Mouse (Mus musculus) limb, embryonic 12.5 days (tissue): ENCODE data around the gene Smim12. TPM values are rescaled to one million over a fixed set of nuclear protein-coding genes. Genes with fewer than 3 reads are reported as not detected.

Experiments
- ATAC-seq: fragments of 200-750 bp; cut with Nextera tagmentation; 2 replicates; pipeline ENCODE4 v1.8.0; 2017; ENCODE audit warnings: low read depth, moderate TSS enrichment; ENCODE audit not compliant: insufficient number of reproducible peaks, insufficient read depth, low FRiP score, low TSS enrichment
- H3K27ac ChIP-seq: fragments of 300-500 bp; sonication (generic); 2 replicates; pipeline ENCODE4 v1.5.1; 2016; ENCODE audit warnings: mild to moderate bottlenecking, moderate library complexity
- H3K27me3 ChIP-seq: fragments of 300-500 bp; sonication (generic); 2 replicates; pipeline ENCODE4 v1.6.1; 2016; ENCODE audit warnings: mild to moderate bottlenecking, moderate library complexity
- H3K36me3 ChIP-seq: fragments of 300-500 bp; sonication (generic); 2 replicates; pipeline ENCODE4 v1.6.1; 2016; ENCODE audit warnings: mild to moderate bottlenecking, moderate library complexity
- H3K4me1 ChIP-seq: fragments of 300-500 bp; sonication (generic); replicated peaks from 2 replicates; pipeline ENCODE4 v1.6.1; 2016
- H3K4me2 ChIP-seq: fragments of 300-500 bp; sonication (generic); 2 replicates; pipeline ENCODE4 v1.6.1; 2016; ENCODE audit warnings: mild to moderate bottlenecking, moderate library complexity
- H3K4me3 ChIP-seq: fragments of 300-500 bp; sonication (generic); replicated peaks from 2 replicates; pipeline ENCODE4 v1.5.1; 2016; ENCODE audit warnings: mild to moderate bottlenecking
- H3K9ac ChIP-seq: fragments of 300-500 bp; sonication (generic); replicated peaks from 2 replicates; pipeline ENCODE4 v1.6.1; 2016; ENCODE audit warnings: mild to moderate bottlenecking, moderate library complexity
- H3K9me3 ChIP-seq: fragments of 300-500 bp; sonication (generic); 2 replicates; pipeline ENCODE4 v1.6.1; 2016; ENCODE audit warnings: mild to moderate bottlenecking, moderate library complexity
- WGBS: fragments of 180-500 bp; shearing (Covaris S2); methylation state at CpG from one replicate; pipeline ENCODE4 v1.1.7; 2016; 5-methylcytosine and 5-hydroxymethylcytosine counted together
- polyA plus RNA-seq: library from polyadenylated mRNA; unstranded; fragments of >200 nt; fragmentation: Nextera tagmentation; extraction: Ambion mirVana; gene quantifications from 2 replicates; pipeline ENCODE4 v1.2.1, GENCODE M21; 2016

The Smim12 gene
- polyA plus RNA-seq, 1 experiment from 2014 or later, result 49.0 TPM

- Histone ChIP-seq H3K9ac (no peak overlapping the region), H3K36me3 (no peaks in the 10 kb centered on the region), H3K9me3 (0 out of 2 replicates have a peak, but pooled peaks cover 4% of the 10 kb centered on the region), H3K4me3 (no peak overlapping the region), H3K27ac (no peak overlapping the region), H3K4me1 (peaks cover 3% of the 10 kb centered on the region), H3K27me3 (peaks cover 61% of the 10 kb centered on the region), H3K4me2 (no peak overlapping the region)
- no peak for ATAC-seq
- whole genome bisulfite sequencing, result 74% methylated on average over 4 of the region's 4 CpGs
Measured at GRCm38 (mm10) chr4:127216251-127216651, 27.3 kb upstream of the Smim12 start.

GRCm38 (mm10) chr4:127217048-127217447 lies 26.5 kb upstream of the Smim12 start:
- Histone ChIP-seq H3K4me1 (peaks cover 3% of the 10 kb centered on the region), H3K4me2 (no peak overlapping the region), H3K27me3 (peaks cover 61% of the 10 kb centered on the region), H3K27ac (no peak overlapping the region), H3K9ac (no peak overlapping the region), H3K4me3 (no peak overlapping the region), H3K9me3 (0 out of 2 replicates have a peak, but pooled peaks cover 4% of the 10 kb centered on the region), H3K36me3 (no peaks in the 10 kb centered on the region)
- WGBS, result 60% methylated on average over 11 of the region's 11 CpGs
- ATAC-seq, result no peak

- H3K27me3 ChIP-seq, result peaks cover 66% of the 10 kb centered on the region
- WGBS, result 27% methylated on average over 10 of the region's 10 CpGs
- no peak overlapping the region for H3K4me3 ChIP-seq
- no peak overlapping the region for H3K27ac ChIP-seq
- peaks cover 7% of the 10 kb centered on the region for H3K4me1 ChIP-seq
- H3K4me2 ChIP-seq, result 0 out of 2 replicates have a peak overlapping the region, but pooled peaks have one; percentile 4
- ATAC-seq, result no peak
- 0 out of 2 replicates have a peak, but pooled peaks cover 4% of the 10 kb centered on the region for H3K9me3 ChIP-seq
- no peaks in the 10 kb centered on the region for H3K36me3 ChIP-seq
- H3K9ac ChIP-seq, result no peak overlapping the region
Measured at GRCm38 (mm10) chr4:127223291-127223690, 20.3 kb upstream of the Smim12 start.

GRCm38 (mm10) chr4:127223755-127224154 lies 19.8 kb upstream of the Smim12 start:
- Histone ChIP-seq H3K9ac (no peak overlapping the region), H3K4me2 (no peak overlapping the region), H3K9me3 (0 out of 2 replicates have a peak, but pooled peaks cover 4% of the 10 kb centered on the region), H3K4me1 (peaks cover 7% of the 10 kb centered on the region), H3K27ac (no peak overlapping the region), H3K4me3 (no peak overlapping the region), H3K36me3 (no peaks in the 10 kb centered on the region), H3K27me3 (peaks cover 66% of the 10 kb centered on the region)
- ATAC-seq, result no peak
- WGBS, result 55% methylated on average over 4 of the region's 4 CpGs

- ATAC-seq, result no peak
- Histone ChIP-seq H3K9ac (no peak overlapping the region), H3K27ac (no peak overlapping the region), H3K9me3 (0 out of 2 replicates have a peak, but pooled peaks cover 4% of the 10 kb centered on the region), H3K4me1 (peaks cover 7% of the 10 kb centered on the region), H3K36me3 (no peaks in the 10 kb centered on the region), H3K4me3 (0 out of 2 replicates have a peak overlapping the region, but pooled peaks have one; percentile 6), H3K4me2 (peak overlapping the region; percentile 27; the same call in 1 of the 2 replicates), H3K27me3 (peaks cover 68% of the 10 kb centered on the region)
- 16% methylated on average over 19 of the region's 19 CpGs for WGBS
Measured at GRCm38 (mm10) chr4:127224444-127225100, 19.0 kb upstream of the Smim12 start.

GRCm38 (mm10) chr4:127226067-127226466 lies 17.5 kb upstream of the Smim12 start:
- H3K36me3 ChIP-seq, result no peaks in the 10 kb centered on the region
- H3K27ac ChIP-seq, result no peak overlapping the region
- 54% methylated on average over 4 of the region's 4 CpGs for WGBS
- H3K9ac ChIP-seq, result no peak overlapping the region
- H3K4me2 ChIP-seq, result no peak overlapping the region
- H3K9me3 ChIP-seq, result no peaks in the 10 kb centered on the region
- H3K4me1 ChIP-seq, result peaks cover 7% of the 10 kb centered on the region
- ATAC-seq, result no peak
- no peak overlapping the region for H3K4me3 ChIP-seq
- peaks cover 73% of the 10 kb centered on the region for H3K27me3 ChIP-seq

GRCm38 (mm10) chr4:127227051-127227673 lies 16.4 kb upstream of the Smim12 start:
- peaks cover 70% of the 10 kb centered on the region for H3K27me3 ChIP-seq
- no peak overlapping the region for H3K4me3 ChIP-seq
- peaks cover 7% of the 10 kb centered on the region for H3K4me1 ChIP-seq
- no peaks in the 10 kb centered on the region for H3K9me3 ChIP-seq
- H3K36me3 ChIP-seq, result no peaks in the 10 kb centered on the region
- ATAC-seq, result no peak
- H3K27ac ChIP-seq, result no peak overlapping the region
- H3K4me2 ChIP-seq, result 0 out of 2 replicates have a peak overlapping the region, but pooled peaks have one; percentile 19
- H3K9ac ChIP-seq, result no peak overlapping the region
- 16% methylated on average over 17 of the region's 17 CpGs for WGBS

- Histone ChIP-seq H3K27me3 (peaks cover 38% of the 10 kb centered on the region), H3K4me3 (no peak overlapping the region), H3K9me3 (no peaks in the 10 kb centered on the region), H3K36me3 (no peaks in the 10 kb centered on the region), H3K4me1 (peaks cover 17% of the 10 kb centered on the region), H3K9ac (no peak overlapping the region), H3K27ac (no peak overlapping the region), H3K4me2 (no peak overlapping the region)
- WGBS, result 33% methylated on average over 6 of the region's 6 CpGs
- ATAC-seq, result no peak
Measured at GRCm38 (mm10) chr4:127232028-127232427, 11.6 kb upstream of the Smim12 start.

GRCm38 (mm10) chr4:127232551-127232950 lies 11.0 kb upstream of the Smim12 start:
- no peak overlapping the region for H3K27ac ChIP-seq
- H3K27me3 ChIP-seq, result peaks cover 38% of the 10 kb centered on the region
- no peaks in the 10 kb centered on the region for H3K9me3 ChIP-seq
- no peak for ATAC-seq
- no peak overlapping the region for H3K4me3 ChIP-seq
- H3K36me3 ChIP-seq, result no peaks in the 10 kb centered on the region
- no peak overlapping the region for H3K4me2 ChIP-seq
- 71% methylated on average over 5 of the region's 5 CpGs for WGBS
- H3K4me1 ChIP-seq, result peaks cover 18% of the 10 kb centered on the region
- H3K9ac ChIP-seq, result no peak overlapping the region

- Histone ChIP-seq H3K27me3 (peaks cover 36% of the 10 kb centered on the region), H3K36me3 (no peaks in the 10 kb centered on the region), H3K9me3 (no peaks in the 10 kb centered on the region), H3K4me3 (no peak overlapping the region), H3K4me2 (no peak overlapping the region), H3K4me1 (peaks cover 16% of the 10 kb centered on the region), H3K9ac (no peak overlapping the region), H3K27ac (no peak overlapping the region)
- 86% methylated on average over 40 of the region's 40 CpGs for WGBS
- no peak for ATAC-seq
Measured at GRCm38 (mm10) chr4:127233416-127234125, 10.0 kb upstream of the Smim12 start.
